Mouse (Mus musculus) small intestine, adult 10 weeks (tissue): Measurements from ENCODE around the gene Tmem171. TPM values are rescaled to one million over a fixed set of nuclear protein-coding genes. Genes with fewer than 3 reads are reported as not detected.

ENCODE experiments used
- polyA plus RNA-seq: library from polyadenylated mRNA; stranded (reverse); fragments of 350-450 nt; fragmentation: Illumina TruSeq; extraction: RNeasy Lipid Tissue Mini Kit (QIAGEN cat#74804); gene quantifications from one replicate; pipeline ENCODE4 v1.2.3, GENCODE M21; 2014; ENCODE audit warnings: low replicate concordance

Tmem171 gene
- 4.9 TPM for polyA plus RNA-seq

DNA sequence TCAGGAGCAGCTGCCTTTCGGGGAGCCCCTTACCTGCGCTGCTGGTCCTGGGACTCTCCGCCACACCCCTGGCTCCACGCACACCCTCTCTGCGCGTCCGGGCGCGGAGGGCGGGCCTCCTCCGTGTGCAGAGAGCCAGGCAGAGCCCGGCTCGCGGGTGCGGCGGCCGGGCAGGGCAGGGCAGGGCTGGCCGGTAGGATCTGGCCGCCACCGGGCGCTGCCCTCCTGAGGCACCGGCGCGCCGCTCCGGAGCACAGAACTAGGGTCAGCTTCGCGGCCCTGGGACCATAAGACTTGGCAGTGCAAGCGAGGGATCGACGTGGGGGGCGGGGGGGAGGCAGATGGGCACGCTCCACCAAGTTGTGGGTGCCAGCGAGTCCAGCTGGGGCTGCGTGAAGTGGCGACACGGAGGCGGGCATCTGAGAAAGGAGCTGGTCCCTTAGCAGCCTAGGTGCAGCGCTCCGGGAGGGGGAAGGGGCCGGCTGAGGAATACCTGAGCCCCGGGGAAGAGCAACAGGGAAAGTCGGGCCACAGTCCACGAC is at the start of gene Tmem171:
Gene Tmem171, minus strand, starts transcription at position 62 of the 542 bp plus-strand sequence.

DNA sequence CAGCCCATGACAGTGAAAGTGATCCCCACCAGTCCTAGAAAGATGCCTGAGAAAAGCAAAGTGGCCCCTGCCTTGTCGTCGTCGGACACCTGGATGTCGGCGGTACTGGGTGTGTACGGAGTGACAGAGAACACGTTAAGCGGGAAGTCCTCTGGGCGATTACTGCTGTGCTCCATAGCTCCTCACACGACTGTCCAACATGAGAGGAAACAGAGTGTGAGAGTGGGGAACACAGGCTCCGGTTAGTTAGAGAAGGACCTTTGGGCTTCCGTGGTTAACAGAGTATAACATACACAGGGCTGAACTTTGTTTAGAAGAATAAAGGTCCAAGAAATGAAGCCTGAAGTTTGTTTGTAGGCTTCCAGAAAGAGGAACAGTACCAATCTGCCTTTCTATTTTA is 57.5 kb downstream of the Tmem171 start, which contains the start of gene Tmem174:
Gene Tmem174, minus strand, starts transcription at position 266 of the 400 bp plus-strand sequence.

Other genes starting within 250 kb of the Tmem171 start
- gene Gm10320, start 202.8 kb downstream of the Tmem171 start, polyA plus RNA-seq, result 2.9 TPM
- gene Tmem174, start 57.4 kb downstream of the Tmem171 start, polyA plus RNA-seq, result not detected
- 228 TPM for gene Fcho2, start 120.6 kb upstream of the Tmem171 start, polyA plus RNA-seq
- gene Tnpo1, start 231.6 kb upstream of the Tmem171 start, polyA plus RNA-seq, result 102 TPM